Comparison of ENCODE assay signal across 8 mouse cellular contexts in genomic region chr13:21913854-21914253, GRCm38 (mm10). TPM values are rescaled to one million over a fixed set of nuclear protein-coding genes. Genes with fewer than 3 reads are reported as not detected.
DNase-seq lines count a peak whose midpoint lies in the region; ATAC-seq and TF ChIP-seq lines count a peak whose summit lies in the region.

No protein-coding gene starts in this region.

- 17% methylated on average over 8 of the region's 8 CpGs for WGBS in heart, embryonic 15.5 days
- 12% methylated on average over 8 of the region's 8 CpGs for WGBS in embryonic facial prominence, embryonic 13.5 days
- 4% methylated on average over 8 of the region's 8 CpGs for WGBS in liver, embryonic 12.5 days (ENCODE audit: insufficient replicate concordance)

- DNase-seq in heart, postnatal 4 days, result no peak
- no peak for DNase-seq in CH12.LX (ENCODE audit: extremely low read depth)
- DNase-seq in adrenal gland, postnatal 14 days, result no peak
- no peak for DNase-seq in layer of hippocampus, postnatal 25 days (ENCODE audit: extremely low spot score in 1 of 2, low spot score in 1 of 2)
- DNase-seq in layer of hippocampus, adult 18-20 months (ENCODE audit: low spot score in 2 of 2), result no peak

- no peak overlapping the region for H3K27ac ChIP-seq in heart, embryonic 15.5 days
- no peak overlapping the region for H3K27ac ChIP-seq in CH12.LX (ENCODE audit: insufficient read depth, low read depth)
- no peak overlapping the region for H3K27ac ChIP-seq in embryonic facial prominence, embryonic 13.5 days
- peak overlapping the region; percentile 18; the same call in 1 of the 2 replicates for H3K27ac ChIP-seq in liver, embryonic 12.5 days

- no peak for TF ChIP-seq POLR2A in CH12.LX (IDR thresholded peaks at IDR 0.05; ENCODE audit: low read depth, low read length)

- H3K4me2 ChIP-seq in heart, embryonic 15.5 days, result peak overlapping the region; percentile 51
- peak overlapping the region; percentile 69 for H3K4me2 ChIP-seq in CH12.LX (ENCODE audit: insufficient read depth, low read depth, poor library complexity, severe bottlenecking)
- H3K4me2 ChIP-seq in embryonic facial prominence, embryonic 13.5 days, result peak overlapping the region; percentile 45
- peak overlapping the region; percentile 70 for H3K4me2 ChIP-seq in liver, embryonic 12.5 days

- H3K79me2 ChIP-seq in CH12.LX (replicated peaks; ENCODE audit: control insufficient read depth, extremely low read depth, insufficient read depth, poor library complexity, severe bottlenecking), result no peaks in the 10 kb centered on the region

- no peak for TF ChIP-seq EP300 in CH12.LX (IDR thresholded peaks at IDR 0.05; ENCODE audit: low read length)

- H3K27me3 ChIP-seq in heart, embryonic 15.5 days, result 0 out of 2 replicates have a peak, but pooled peaks cover 7% of the 10 kb centered on the region
- peaks cover 4% of the 10 kb centered on the region for H3K27me3 ChIP-seq in CH12.LX (replicated peaks)
- peaks cover 20% of the 10 kb centered on the region for H3K27me3 ChIP-seq in embryonic facial prominence, embryonic 13.5 days
- peaks cover 9% of the 10 kb centered on the region; the same call in 1 of the 2 replicates for H3K27me3 ChIP-seq in liver, embryonic 12.5 days (replicated peaks)

- in situ Hi-C loops in CH12.LX (cut with MboI; ENCODE audit: low pct_ligation_motif_present, low pct_unique_long_range_greater_than_20kb, low sequenced_read_pairs), result no loop called here

- dilution Hi-C loops in CH12.LX (cut with MboI; ENCODE audit: extremely low pct_ligation_motif_present, extremely low pct_unique_long_range_greater_than_20kb, low sequenced_read_pairs), result no loop called here

- peaks cover 9% of the 10 kb centered on the region for H3K4me1 ChIP-seq in heart, embryonic 15.5 days (replicated peaks)
- H3K4me1 ChIP-seq in CH12.LX (ENCODE audit: control insufficient read depth in 1 of 2, insufficient read depth in 2 of 2), result peaks cover 0 to 28% of the 10 kb centered on the region in 2 experiments; a peak in 2 of 4 replicates
- peaks cover 9% of the 10 kb centered on the region for H3K4me1 ChIP-seq in embryonic facial prominence, embryonic 13.5 days
- peaks cover 68% of the 10 kb centered on the region for H3K4me1 ChIP-seq in liver, embryonic 12.5 days

- TF ChIP-seq CTCF in CH12.LX (conservative IDR thresholded peaks at IDR 0.05 in 1 of 2, IDR thresholded peaks at IDR 0.05 in 1 of 2; ENCODE audit: low read depth in 2 of 2, low read length in 2 of 2), result no peak

- H3K4me3 ChIP-seq in heart, embryonic 15.5 days, result peak overlapping the region; percentile 36; the same call in 1 of the 2 replicates
- H3K4me3 ChIP-seq in CH12.LX (replicated peaks in 1 of 3; ENCODE audit: low read depth in 2 of 3, low read length in 2 of 3, poor library complexity in 1 of 3), result peak overlapping the region; percentile 31 to 54 (median 34)
- peak overlapping the region; percentile 34; the same call in 1 of the 2 replicates for H3K4me3 ChIP-seq in embryonic facial prominence, embryonic 13.5 days
- H3K4me3 ChIP-seq in liver, embryonic 12.5 days, result peak overlapping the region; percentile 61

- H3K9ac ChIP-seq in heart, embryonic 15.5 days, result 0 out of 2 replicates have a peak overlapping the region, but pooled peaks have one; percentile 4
- no peak overlapping the region for H3K9ac ChIP-seq in CH12.LX (ENCODE audit: insufficient read depth, low read depth)
- H3K9ac ChIP-seq in embryonic facial prominence, embryonic 13.5 days, result no peak overlapping the region
- H3K9ac ChIP-seq in liver, embryonic 12.5 days, result peak overlapping the region; percentile 66

- H3K36me3 ChIP-seq in heart, embryonic 15.5 days, result no peaks in the 10 kb centered on the region
- H3K36me3 ChIP-seq in CH12.LX (replicated peaks in 1 of 2; ENCODE audit: control insufficient read depth in 1 of 2, insufficient read depth in 1 of 2, low read length in 1 of 2), result no peaks in the 10 kb centered on the region
- H3K36me3 ChIP-seq in embryonic facial prominence, embryonic 13.5 days, result no peaks in the 10 kb centered on the region
- no peaks in the 10 kb centered on the region for H3K36me3 ChIP-seq in liver, embryonic 12.5 days

- no peaks in the 10 kb centered on the region for H3K9me3 ChIP-seq in heart, embryonic 15.5 days (replicated peaks)
- H3K9me3 ChIP-seq in CH12.LX (replicated peaks; ENCODE audit: low read length), result no peaks in the 10 kb centered on the region
- H3K9me3 ChIP-seq in embryonic facial prominence, embryonic 13.5 days, result no peaks in the 10 kb centered on the region
- no peaks in the 10 kb centered on the region for H3K9me3 ChIP-seq in liver, embryonic 12.5 days (replicated peaks)

- ATAC-seq in heart, embryonic 15.5 days (replicated peaks; ENCODE audit: insufficient number of reproducible peaks, insufficient read depth, low FRiP score, low read depth), result no peak
- ATAC-seq in embryonic facial prominence, embryonic 13.5 days (ENCODE audit: insufficient number of reproducible peaks, insufficient read depth, low FRiP score, low TSS enrichment, low read depth), result no peak
- ATAC-seq in liver, embryonic 12.5 days, result no peak

- TF ChIP-seq RAD21 in CH12.LX (IDR thresholded peaks at IDR 0.05; ENCODE audit: low read depth, low read length), result no peak

TF ChIP-seq in CH12.LX, 34 proteins besides CTCF, POLR2A, EP300 and RAD21:
- TF ChIP-seq UBTF (IDR thresholded peaks at IDR 0.05; ENCODE audit: low read depth, low read length) (no peak), BHLHE40 (IDR thresholded peaks at IDR 0.05; ENCODE audit: low read depth, low read length) (no peak), NRF1 (IDR thresholded peaks at IDR 0.05; ENCODE audit: low read depth, low read length) (no peak), MXI1 (IDR thresholded peaks at IDR 0.05; ENCODE audit: low read depth, low read length) (no peak), IRF4 (IDR thresholded peaks at IDR 0.05; ENCODE audit: low read depth, low read length) (no peak), ZKSCAN1 (IDR thresholded peaks at IDR 0.05; ENCODE audit: borderline replicate concordance, low read depth, low read length) (no peak), USF1 (IDR thresholded peaks at IDR 0.05; ENCODE audit: low read depth, low read length) (no peak), RCOR1 (conservative IDR thresholded peaks at IDR 0.05; ENCODE audit: low read depth, low read length) (no peak), E2F4 (IDR thresholded peaks at IDR 0.05; ENCODE audit: insufficient replicate concordance, low read depth, low read length) (no peak), TCF12 (IDR thresholded peaks at IDR 0.05; ENCODE audit: low read depth, low read length) (no peak), CHD1 (IDR thresholded peaks at IDR 0.05; ENCODE audit: low read depth, low read length) (no peak), HCFC1 (IDR thresholded peaks at IDR 0.05; ENCODE audit: low read depth, low read length) (no peak), GABPA (IDR thresholded peaks at IDR 0.05; ENCODE audit: insufficient replicate concordance, low read depth, low read length) (no peak), MEF2A (IDR thresholded peaks at IDR 0.05; ENCODE audit: borderline replicate concordance, low read depth, low read length) (no peak)

RNA-seq across cellular contexts. Expression of gene Zfp184, which starts 31.0 kb away (rescaled TPM):
- 3.8 and 5.1 TPM in 2 replicates for polyA plus RNA-seq in heart, embryonic 15.5 days (2015; fragmentation: Nextera tagmentation; extraction: Ambion mirVana)
- total RNA-seq in heart, postnatal 4 days (2021), result 1 to 10 TPM; 3.9 TPM
- total RNA-seq in CH12.LX (2012; rRNA removed) (2.3 and 3.1 TPM in 2 replicates), CH12.LX (2014; rRNA removed) (2.0 and 3.3 TPM in 2 replicates)
- 0.79 and 0.80 TPM in 2 replicates for polyA plus RNA-seq in CH12.LX (2012; ENCODE audit: insufficient read length, low read depth)
- polyA plus RNA-seq in embryonic facial prominence, embryonic 13.5 days (2015; fragmentation: Nextera tagmentation; extraction: Ambion mirVana), result 16.8 and 18.0 TPM in 2 replicates
- 1.9 and 2.5 TPM in 2 replicates for polyA plus RNA-seq in liver, embryonic 12.5 days (2016; fragmentation: Nextera tagmentation; extraction: Ambion mirVana)
- 1.3 and 1.7 TPM in 2 replicates for total RNA-seq in adrenal gland, postnatal 14 days (2021)
- total RNA-seq in layer of hippocampus, postnatal 25 days (2021), result 1 to 10 TPM; 2.9 to 4.2 TPM
- 1 to 10 TPM; 2.5 to 2.9 TPM for total RNA-seq in layer of hippocampus, adult 18-20 months (2021)

Comparison
In these comparisons a context has a peak if more than half of its experiments do, and no peak if none do; other contexts are left out.
1. H3K9ac ChIP-seq: peak in heart, embryonic 15.5 days (single experiment) and liver, embryonic 12.5 days (single experiment); none in CH12.LX (single experiment) and embryonic facial prominence, embryonic 13.5 days (single experiment).
2. Peak in every context shown above with its lines, with median percentiles within 50 percentile points of each other: H3K4me2 ChIP-seq and H3K4me3 ChIP-seq.